Mouse (Mus musculus) CD8-positive naive resting alpha-beta T cell, adult 57 days (primary cell): ENCODE results near the gene Vmn1r163. TPM values are rescaled to one million over a fixed set of nuclear protein-coding genes. Genes with fewer than 3 reads are reported as not detected.

Experiments used
- total RNA-seq: library from RNA; stranded (reverse); gene quantifications from one replicate; pipeline ENCODE4 v1.2.4, GENCODE M21; 2023

The Vmn1r163 gene
- not detected for total RNA-seq

DNA sequence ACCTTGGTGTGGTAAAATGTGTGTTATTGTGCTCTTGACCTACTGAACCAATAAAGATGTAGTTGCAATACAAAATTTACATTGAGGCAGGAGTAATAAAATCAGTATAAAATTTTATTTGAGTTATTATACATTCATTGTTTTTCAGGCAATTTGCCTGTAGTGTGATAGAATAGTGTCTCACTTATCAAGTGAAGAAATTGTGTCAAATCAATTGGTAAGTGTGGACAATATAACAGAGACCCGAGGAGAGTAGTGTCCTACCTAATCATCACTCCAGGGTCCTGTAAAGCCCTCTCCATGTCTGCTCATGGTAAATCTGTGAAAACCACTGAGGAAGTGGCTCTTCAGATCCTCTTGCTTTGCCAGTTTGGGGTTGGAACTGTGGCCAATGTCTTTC is at the start of gene Vmn1r163:
Gene Vmn1r163, plus strand, starts transcription at position 301 of the 400 bp plus-strand sequence.

GRCm38 (mm10) chr7:23019823-23020222 is 35.5 kb upstream of the Vmn1r163 start, which contains the start of gene Gm4216:
Gene Gm4216 (minus strand): TSS chr7:23019923.

DNA sequence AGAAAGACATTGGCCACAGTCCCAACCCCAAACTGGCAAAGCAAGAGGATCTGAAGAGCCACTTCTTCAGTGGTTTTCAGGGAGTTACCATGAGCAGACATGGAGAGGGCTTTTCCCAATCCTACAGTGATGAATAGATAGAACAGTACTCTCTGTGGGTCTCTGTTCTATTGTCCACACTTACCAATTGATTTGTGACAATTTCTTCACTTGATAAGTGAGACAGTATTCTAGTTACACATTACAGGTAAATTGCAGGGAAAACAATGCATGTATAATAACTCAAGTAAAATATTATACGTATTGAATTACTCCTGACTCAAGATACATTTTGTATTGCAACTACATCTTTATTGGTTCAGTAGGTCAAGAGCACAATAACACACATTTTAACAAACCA is 12.0 kb downstream of the Vmn1r163 start, which contains the start of gene Gm8720:
Gene Gm8720, minus strand, starts transcription at position 101 of the 400 bp plus-strand sequence.

Other genes with a start within 250 kb of the Vmn1r163 start
- not detected for gene Vmn1r159, start 211.9 kb upstream of the Vmn1r163 start, total RNA-seq
- gene Vmn1r160, start 184.3 kb upstream of the Vmn1r163 start, total RNA-seq, result not detected
- gene Gm4214, start 70.9 kb upstream of the Vmn1r163 start, total RNA-seq, result not detected
- not detected for gene Gm4216, start 35.6 kb upstream of the Vmn1r163 start, total RNA-seq
- gene Gm8720, start 11.9 kb downstream of the Vmn1r163 start, total RNA-seq, result not detected
- not detected for gene Gm10662, start 88.9 kb downstream of the Vmn1r163 start, total RNA-seq
- gene Vmn1r165, start 161.8 kb downstream of the Vmn1r163 start, total RNA-seq, result not detected
- not detected for gene Vmn1r166, start 196.1 kb downstream of the Vmn1r163 start, total RNA-seq
- gene Gm6902, start 223.4 kb downstream of the Vmn1r163 start, total RNA-seq, result not detected
- gene Nlrp4e, start 245.7 kb downstream of the Vmn1r163 start, total RNA-seq, result not detected